Mouse (Mus musculus) adrenal gland (tissue): ENCODE results near the gene Ecsit.
"Not testable (repeated sequence)": the region's sequence is repeated elsewhere in the genome, so short reads cannot be mapped to it uniquely, and the experiment has no call there.

Experiments
- intact Hi-C: fragments of 180-260 bp; cut with DNase I; formaldehyde crosslinking; loops from one replicate; pipeline ENCODE4 v1.15.1; 2025

Gene Ecsit

GRCm38 (mm10) chr9:22092746-22093145 lies 7.5 kb upstream of the Ecsit start:
- intact Hi-C loops, result loop anchor here (10.0 kb wide), 1 partner anchor 52 kb away; no protein-coding TSS in a partner anchor

- intact Hi-C loops, result loop anchor here (10.0 kb wide), 1 partner anchor 55 kb away; no protein-coding TSS in a partner anchor
Observed at GRCm38 (mm10) chr9:22089986-22090385, 4.7 kb upstream of the Ecsit start.

- intact Hi-C loops, result no loop called here
Observed at GRCm38 (mm10) chr9:22089281-22089680, 4.0 kb upstream of the Ecsit start.

GRCm38 (mm10) chr9:22087034-22087618 lies 1.9 kb upstream of the Ecsit start:
- intact Hi-C loops, result no loop called here

- intact Hi-C loops, result no loop called here
Observed at GRCm38 (mm10) chr9:22086012-22086411, 774 bp upstream of the Ecsit start.

- intact Hi-C loops, result no loop called here
Observed at GRCm38 (mm10) chr9:22084667-22085021, 594 bp downstream of the Ecsit start.

GRCm38 (mm10) chr9:22076223-22076622 lies 9.0 kb downstream of the Ecsit start:
- intact Hi-C loops, result no loop called here

- intact Hi-C loops, result not testable (repeated sequence)
Observed at GRCm38 (mm10) chr9:22075778-22076177, 9.5 kb downstream of the Ecsit start.

- intact Hi-C loops, result no loop called here
Observed at GRCm38 (mm10) chr9:22072276-22072675, 13.0 kb downstream of the Ecsit start.

- intact Hi-C loops, result no loop called here
Observed at GRCm38 (mm10) chr9:22070791-22071573, 14.3 kb downstream of the Ecsit start, which contains the start of the genes Gm49318 and Zfp653. Gene Gm49318, minus strand, starts transcription at chr9:22071259. Gene Zfp653, minus strand, starts transcription at chr9:22071376.

- intact Hi-C loops, result loop anchor here (10.0 kb wide), 1 partner anchor 155 kb away; the partner anchor contains the start of gene Zfp809
Observed at GRCm38 (mm10) chr9:22069881-22070553, 15.2 kb downstream of the Ecsit start.

GRCm38 (mm10) chr9:22067195-22067594 lies 18.0 kb downstream of the Ecsit start:
- intact Hi-C loops, result loop anchor here (2.0 to 10.0 kb wide), 2 partner anchors 76 to 158 kb away; partner anchors contain the start of gene Zfp809

- intact Hi-C loops, result loop anchor here (2.0 to 10.0 kb wide), 2 partner anchors 76 to 158 kb away; partner anchors contain the start of gene Zfp809
Observed at GRCm38 (mm10) chr9:22066433-22066832, 18.8 kb downstream of the Ecsit start.

GRCm38 (mm10) chr9:22065642-22066041 lies 19.6 kb downstream of the Ecsit start:
- intact Hi-C loops, result loop anchor here (2.0 to 10.0 kb wide), 2 partner anchors 77 to 159 kb away; partner anchors contain the start of gene Zfp809

GRCm38 (mm10) chr9:22064341-22064740 lies 20.9 kb downstream of the Ecsit start:
- intact Hi-C loops, result loop anchor here (10.0 kb wide), 1 partner anchor 160 kb away; the partner anchor contains the start of gene Zfp809

GRCm38 (mm10) chr9:22061339-22061738 lies 23.9 kb downstream of the Ecsit start:
- intact Hi-C loops, result loop anchor here (10.0 kb wide), 1 partner anchor 163 kb away; the partner anchor contains the start of gene Zfp809

- intact Hi-C loops, result no loop called here
Observed at GRCm38 (mm10) chr9:22058011-22058424, 27.2 kb downstream of the Ecsit start.

- intact Hi-C loops, result no loop called here
Observed at GRCm38 (mm10) chr9:22057031-22057517, 28.2 kb downstream of the Ecsit start.

GRCm38 (mm10) chr9:22056303-22056910 lies 28.8 kb downstream of the Ecsit start:
- intact Hi-C loops, result no loop called here

GRCm38 (mm10) chr9:22055713-22056112 lies 29.5 kb downstream of the Ecsit start:
- intact Hi-C loops, result loop anchor here (2.0 kb wide), 1 partner anchor 77 kb away; no protein-coding TSS in a partner anchor
